Mouse (Mus musculus): ENCODE data around the gene Gm5134. TPM values are rescaled to one million over a fixed set of nuclear protein-coding genes. Genes with fewer than 3 reads are reported as not detected.
A peak's percentile ranks its signal among the peaks of the same experiment; 100 is the strongest.

The Gm5134 gene
- 0.08 TPM in 1 of 2 replicates, not detected in the other for polyA plus RNA-seq (2015; fragmentation: Nextera tagmentation; extraction: Ambion mirVana)

- H3K27ac ChIP-seq (replicated peaks): no peak within 1 kb of the TSS
- ATAC-seq (ENCODE audit: low FRiP score): no peak
- H3K36me3 ChIP-seq: no peaks in the 10 kb centered on the region
- H3K4me2 ChIP-seq: peak within 1 kb of the TSS; percentile 50
- no peak within 1 kb of the TSS for H3K9ac ChIP-seq (replicated peaks)
- peaks cover 12% of the 10 kb centered on the region; the same call in 1 of the 2 replicates for H3K27me3 ChIP-seq (replicated peaks)
- H3K4me1 ChIP-seq: peaks cover 14% of the 10 kb centered on the region
- H3K4me3 ChIP-seq (replicated peaks): peak within 1 kb of the TSS; percentile 11
- 26% methylated on average over 20 of the region's 20 CpGs for WGBS
- no peaks in the 10 kb centered on the region for H3K9me3 ChIP-seq (replicated peaks)
Observed at GRCm38 (mm10) chr10:75954381-75954811, at the start of gene Gm5134. Gene Gm5134, plus strand, starts transcription at chr10:75954514.

GRCm38 (mm10) chr10:75906882-75907281, 47.4 kb upstream of the Gm5134 start:
- no peaks in the 10 kb centered on the region for H3K9me3 ChIP-seq (replicated peaks)
- no peak for ATAC-seq (ENCODE audit: low FRiP score)
- H3K27me3 ChIP-seq (replicated peaks): no peaks in the 10 kb centered on the region
- no peaks in the 10 kb centered on the region for H3K4me1 ChIP-seq
- no peak overlapping the region for H3K4me3 ChIP-seq (replicated peaks)
- 96% methylated on average over 4 of the region's 4 CpGs for WGBS
- H3K9ac ChIP-seq (replicated peaks): no peak overlapping the region
- no peak overlapping the region for H3K4me2 ChIP-seq
- peaks cover 93% of the 10 kb centered on the region for H3K36me3 ChIP-seq
- H3K27ac ChIP-seq (replicated peaks): no peak overlapping the region

- Histone ChIP-seq H3K9me3 (replicated peaks) (no peaks in the 10 kb centered on the region), H3K27ac (replicated peaks) (no peak overlapping the region), H3K4me2 (no peak overlapping the region), H3K4me1 (no peaks in the 10 kb centered on the region), H3K36me3 (peaks cover 83% of the 10 kb centered on the region), H3K9ac (replicated peaks) (no peak overlapping the region), H3K4me3 (replicated peaks) (no peak overlapping the region), H3K27me3 (replicated peaks) (no peaks in the 10 kb centered on the region)
- ATAC-seq (ENCODE audit: low FRiP score): no peak
- 75% methylated on average over 2 of the region's 2 CpGs for WGBS
Observed at GRCm38 (mm10) chr10:75910698-75911097, 43.6 kb upstream of the Gm5134 start.

GRCm38 (mm10) chr10:75913013-75913589, 41.2 kb upstream of the Gm5134 start:
- ATAC-seq (ENCODE audit: low FRiP score): no peak
- H3K9me3 ChIP-seq (replicated peaks): no peaks in the 10 kb centered on the region
- H3K9ac ChIP-seq (replicated peaks): no peak overlapping the region
- H3K27me3 ChIP-seq (replicated peaks): no peaks in the 10 kb centered on the region
- 66% methylated on average over 6 of the region's 6 CpGs for WGBS
- no peak overlapping the region for H3K4me3 ChIP-seq (replicated peaks)
- H3K27ac ChIP-seq (replicated peaks): no peak overlapping the region
- H3K4me1 ChIP-seq: peaks cover 14% of the 10 kb centered on the region
- H3K36me3 ChIP-seq: peaks cover 71% of the 10 kb centered on the region
- H3K4me2 ChIP-seq: no peak overlapping the region

- WGBS: 91% methylated on average over 7 of the region's 7 CpGs
Observed at GRCm38 (mm10) chr10:75915557-75915956, 38.8 kb upstream of the Gm5134 start.

GRCm38 (mm10) chr10:75916840-75917239, 37.5 kb upstream of the Gm5134 start:
- Histone ChIP-seq H3K9ac (replicated peaks) (no peak overlapping the region), H3K27me3 (replicated peaks) (no peaks in the 10 kb centered on the region), H3K4me1 (peaks cover 41% of the 10 kb centered on the region), H3K36me3 (peaks cover 45% of the 10 kb centered on the region), H3K27ac (replicated peaks) (no peak overlapping the region), H3K4me3 (replicated peaks) (no peak overlapping the region), H3K9me3 (replicated peaks) (no peaks in the 10 kb centered on the region), H3K4me2 (no peak overlapping the region)
- 79% methylated on average over 8 of the region's 8 CpGs for WGBS
- ATAC-seq (ENCODE audit: low FRiP score): no peak

More at GRCm38 (mm10) chr10:75915557-75915956, 38.8 kb upstream of the Gm5134 start:
- H3K4me1 ChIP-seq: peaks cover 38% of the 10 kb centered on the region
- H3K27me3 ChIP-seq (replicated peaks): no peaks in the 10 kb centered on the region
- H3K27ac ChIP-seq (replicated peaks): no peak overlapping the region
- peaks cover 57% of the 10 kb centered on the region for H3K36me3 ChIP-seq
- H3K4me3 ChIP-seq (replicated peaks): no peak overlapping the region
- H3K9me3 ChIP-seq (replicated peaks): no peaks in the 10 kb centered on the region
- ATAC-seq (ENCODE audit: low FRiP score): no peak
- H3K9ac ChIP-seq (replicated peaks): no peak overlapping the region
- H3K4me2 ChIP-seq: no peak overlapping the region

- no peak overlapping the region for H3K27ac ChIP-seq (replicated peaks)
- 82% methylated on average over 5 of the region's 5 CpGs for WGBS
- no peak for ATAC-seq (ENCODE audit: low FRiP score)
Observed at GRCm38 (mm10) chr10:75919026-75919425, 35.3 kb upstream of the Gm5134 start.

GRCm38 (mm10) chr10:75921026-75921725, 33.1 kb upstream of the Gm5134 start, which contains the start of gene Smarcb1:
Gene Smarcb1, minus strand, starts transcription at chr10:75921617.
- peak; percentile 92 for ATAC-seq (ENCODE audit: low FRiP score)
- Histone ChIP-seq H3K27me3 (replicated peaks) (no peaks in the 10 kb centered on the region), H3K4me2 (peak within 1 kb of the TSS; percentile 81), H3K9me3 (replicated peaks) (no peaks in the 10 kb centered on the region), H3K36me3 (peaks cover 12% of the 10 kb centered on the region), H3K27ac (replicated peaks) (peak within 1 kb of the TSS; percentile 99), H3K4me1 (peaks cover 51% of the 10 kb centered on the region), H3K4me3 (replicated peaks) (peak within 1 kb of the TSS; percentile 95), H3K9ac (replicated peaks) (peak within 1 kb of the TSS; percentile 98)
- under 1% methylated on average over 76 of the region's 76 CpGs for WGBS

More at GRCm38 (mm10) chr10:75919026-75919425, 35.3 kb upstream of the Gm5134 start:
- H3K4me2 ChIP-seq: peak overlapping the region; percentile 81
- H3K36me3 ChIP-seq: peaks cover 30% of the 10 kb centered on the region
- H3K4me1 ChIP-seq: peaks cover 54% of the 10 kb centered on the region
- H3K4me3 ChIP-seq (replicated peaks): peak overlapping the region; percentile 4; the same call in 1 of the 2 replicates
- no peak overlapping the region for H3K9ac ChIP-seq (replicated peaks)
- H3K9me3 ChIP-seq (replicated peaks): no peaks in the 10 kb centered on the region
- H3K27me3 ChIP-seq (replicated peaks): no peaks in the 10 kb centered on the region

- H3K27me3 ChIP-seq (replicated peaks): no peaks in the 10 kb centered on the region
- 4% methylated on average over 22 of the region's 22 CpGs for WGBS
- peak overlapping the region; percentile 95 for H3K4me3 ChIP-seq (replicated peaks)
- ATAC-seq (ENCODE audit: low FRiP score): peak; percentile 63
- H3K36me3 ChIP-seq: peaks cover 4% of the 10 kb centered on the region
- H3K9ac ChIP-seq (replicated peaks): peak overlapping the region; percentile 98
- H3K4me1 ChIP-seq: peaks cover 48% of the 10 kb centered on the region
- H3K4me2 ChIP-seq: peak overlapping the region; percentile 81
- H3K27ac ChIP-seq (replicated peaks): peak overlapping the region; percentile 99
- H3K9me3 ChIP-seq (replicated peaks): no peaks in the 10 kb centered on the region
Observed at GRCm38 (mm10) chr10:75921726-75922560, 32.4 kb upstream of the Gm5134 start.

- Histone ChIP-seq H3K4me3 (replicated peaks) (no peak overlapping the region), H3K9me3 (replicated peaks) (no peaks in the 10 kb centered on the region), H3K4me2 (no peak overlapping the region), H3K9ac (replicated peaks) (no peak overlapping the region), H3K27ac (replicated peaks) (no peak overlapping the region), H3K27me3 (replicated peaks) (no peaks in the 10 kb centered on the region), H3K4me1 (peaks cover 28% of the 10 kb centered on the region), H3K36me3 (peaks cover under 1% of the 10 kb centered on the region; the same call in 1 of the 2 replicates)
- 56% methylated on average over 2 of the region's 2 CpGs for WGBS
- no peak for ATAC-seq (ENCODE audit: low FRiP score)
Observed at GRCm38 (mm10) chr10:75924324-75924723, 30.0 kb upstream of the Gm5134 start.

GRCm38 (mm10) chr10:75926396-75926795, 27.9 kb upstream of the Gm5134 start:
- H3K9me3 ChIP-seq (replicated peaks): no peaks in the 10 kb centered on the region
- H3K27me3 ChIP-seq (replicated peaks): no peaks in the 10 kb centered on the region
- 73% methylated on average over 13 of the region's 13 CpGs for WGBS
- no peak overlapping the region for H3K4me2 ChIP-seq
- no peak for ATAC-seq (ENCODE audit: low FRiP score)
- H3K27ac ChIP-seq (replicated peaks): no peak overlapping the region
- H3K9ac ChIP-seq (replicated peaks): no peak overlapping the region
- peaks cover 31% of the 10 kb centered on the region for H3K4me1 ChIP-seq
- H3K36me3 ChIP-seq: no peaks in the 10 kb centered on the region
- H3K4me3 ChIP-seq (replicated peaks): no peak overlapping the region

Data from neural tube, embryonic 15.5 days (tissue).